ENCODE assay signal across 10 mouse cellular contexts in genomic region chr4:41711705-41712375, GRCm38 (mm10). TPM values are rescaled to one million over a fixed set of nuclear protein-coding genes. Genes with fewer than 3 reads are reported as not detected.
A peak's percentile ranks its signal among the peaks of the same experiment; 100 is the strongest.
DNase-seq lines count a peak whose midpoint lies in the region; ATAC-seq and TF ChIP-seq lines count a peak whose summit lies in the region.
"Had no signal": no experiment of that assay in that cellular context is flagged by ENCODE, and none has a peak within 500 bp of the region (broad histone marks: within the 10 kb centered on the region; RNA-seq: fewer than 3 reads in every experiment).

No protein-coding gene starts in this region.

- H3K9me3 ChIP-seq in embryonic facial prominence, embryonic 15.5 days (replicated peaks), result no peaks in the 10 kb centered on the region
- no peaks in the 10 kb centered on the region for H3K9me3 ChIP-seq in liver, embryonic 11.5 days (ENCODE audit: control insufficient read depth, low read length)

- H3K27me3 ChIP-seq in cerebellum, adult 2 months (ENCODE audit: control insufficient read depth, insufficient read depth, low read length), result no peaks in the 10 kb centered on the region
- H3K27me3 ChIP-seq in C2C12 (ENCODE audit: control insufficient read depth, insufficient read depth, insufficient read length), result no peaks in the 10 kb centered on the region
- no peaks in the 10 kb centered on the region for H3K27me3 ChIP-seq in embryonic facial prominence, embryonic 15.5 days
- H3K27me3 ChIP-seq in liver, embryonic 11.5 days (replicated peaks; ENCODE audit: control insufficient read depth, insufficient read depth, low read length), result no peaks in the 10 kb centered on the region; the same call in 1 of the 2 replicates

- TF ChIP-seq CTCF in cerebellum, adult 2 months (IDR thresholded peaks at IDR 0.05; ENCODE audit: borderline replicate concordance, insufficient read depth, low read depth, low read length), result no peak
- TF ChIP-seq CTCF in C2C12 (IDR thresholded peaks at IDR 0.05; ENCODE audit: control insufficient read depth, insufficient read depth, insufficient read length), result no peak

- TF ChIP-seq POLR2A in cerebellum, adult 2 months (IDR thresholded peaks at IDR 0.05; ENCODE audit: borderline replicate concordance, insufficient read depth, low read length), result no peak

- DNase-seq in cerebellum, adult 2 months, result peak; percentile 64 to 69
- DNase-seq in cerebellum, adult 8-10 months, result no peak
- no peak for DNase-seq in liver, embryonic 11.5 days (ENCODE audit: low spot score)
- no peak for DNase-seq in right cerebral cortex, postnatal 25 days
- DNase-seq in urinary bladder, postnatal 4 days (ENCODE audit: low spot score in 2 of 2), result no peak
- DNase-seq in T-cell, adult 2 months (ENCODE audit: low spot score), result no peak

- H3K9ac ChIP-seq in embryonic facial prominence, embryonic 15.5 days, result peak overlapping the region; percentile 96
- peak overlapping the region; percentile 81 for H3K9ac ChIP-seq in liver, embryonic 11.5 days (ENCODE audit: low read depth, low read length)

- H3K79me3 ChIP-seq in C2C12 (ENCODE audit: low read depth), result peaks cover 14% of the 10 kb centered on the region

- H3K36me3 ChIP-seq in C2C12 (ENCODE audit: control insufficient read depth, insufficient read depth), result peaks cover 2% of the 10 kb centered on the region
- peaks cover 4% of the 10 kb centered on the region; the same call in 1 of the 2 replicates for H3K36me3 ChIP-seq in embryonic facial prominence, embryonic 15.5 days
- H3K36me3 ChIP-seq in liver, embryonic 11.5 days (ENCODE audit: control insufficient read depth, insufficient read depth, low read length), result no peaks in the 10 kb centered on the region

- no peak for ATAC-seq in embryonic facial prominence, embryonic 15.5 days (ENCODE audit: insufficient number of reproducible peaks, low FRiP score, low TSS enrichment, low read depth)
- ATAC-seq in liver, embryonic 11.5 days (replicated peaks; ENCODE audit: low FRiP score), result no peak

- peaks cover 15% of the 10 kb centered on the region for H3K79me2 ChIP-seq in C2C12 (ENCODE audit: control insufficient read depth, insufficient read depth)

- H3K4me2 ChIP-seq in embryonic facial prominence, embryonic 15.5 days (replicated peaks), result peak overlapping the region; percentile 92
- H3K4me2 ChIP-seq in liver, embryonic 11.5 days, result peak overlapping the region; percentile 72

- H3K27ac ChIP-seq in cerebellum, adult 2 months (ENCODE audit: insufficient read depth, low read length), result peak overlapping the region; percentile 4; the same call in 1 of the 2 replicates
- no peak overlapping the region; the same call in 1 of the 2 replicates for H3K27ac ChIP-seq in embryonic facial prominence, embryonic 15.5 days (replicated peaks)
- no peak overlapping the region for H3K27ac ChIP-seq in liver, embryonic 11.5 days (ENCODE audit: low read depth, low read length)

- 21% methylated on average over 16 of the region's 16 CpGs for WGBS in cerebellum, adult 2 months
- 56% methylated on average over 16 of the region's 16 CpGs for WGBS in embryonic facial prominence, embryonic 15.5 days
- WGBS in liver, embryonic 11.5 days, result 84% methylated on average over 16 of the region's 16 CpGs

- peaks cover 14% of the 10 kb centered on the region for H3K4me1 ChIP-seq in cerebellum, adult 2 months (ENCODE audit: control insufficient read depth, insufficient read depth, low read length)
- peaks cover 51% of the 10 kb centered on the region for H3K4me1 ChIP-seq in embryonic facial prominence, embryonic 15.5 days
- peaks cover 10% of the 10 kb centered on the region for H3K4me1 ChIP-seq in liver, embryonic 11.5 days (replicated peaks; ENCODE audit: control insufficient read depth, insufficient read depth, low read length)

- peak overlapping the region; percentile 77 for H3ac ChIP-seq in C2C12 (ENCODE audit: control insufficient read depth, insufficient read length, low read depth)

- H3K4me3 ChIP-seq in cerebellum, adult 2 months (replicated peaks; ENCODE audit: insufficient read depth, low read depth, low read length), result peak overlapping the region; percentile 90
- H3K4me3 ChIP-seq in C2C12 (ENCODE audit: insufficient read depth, poor library complexity, severe bottlenecking), result peak overlapping the region; percentile 80
- peak overlapping the region; percentile 81 for H3K4me3 ChIP-seq in embryonic facial prominence, embryonic 15.5 days (replicated peaks)
- H3K4me3 ChIP-seq in liver, embryonic 11.5 days (ENCODE audit: low read depth, low read length), result peak overlapping the region; percentile 58

TF ChIP-seq in C2C12, 6 proteins besides CTCF, POLR2A, EP300 and RAD21:
- TF ChIP-seq CEBPB (IDR thresholded peaks at IDR 0.05; ENCODE audit: low read depth), result no peak

RNA-seq across cellular contexts. Expression of gene Rpp25l, which starts 1.5 kb away (rescaled TPM):
- 43.3 and 44.7 TPM in 2 replicates for polyA plus RNA-seq in cerebellum, adult 2 months (2012; rRNA removed)
- 60.3 TPM for polyA plus RNA-seq in C2C12 (2012; fragmentation: generic; extraction: Trizol)
- 70.0 and 79.8 TPM in 2 replicates for polyA plus RNA-seq in embryonic facial prominence, embryonic 15.5 days (2015; fragmentation: Nextera tagmentation; extraction: Ambion mirVana)
- polyA plus RNA-seq in liver, embryonic 11.5 days (2014; fragmentation: Nextera tagmentation; extraction: Ambion mirVana), result 67.8 and 71.2 TPM in 2 replicates

RNA-seq across cellular contexts. Expression of gene Dctn3, which starts 11.1 kb away (rescaled TPM):
- polyA plus RNA-seq in cerebellum, adult 2 months (2012; rRNA removed), result 162 and 167 TPM in 2 replicates
- 106 TPM for polyA plus RNA-seq in C2C12 (2012; fragmentation: generic; extraction: Trizol)
- polyA plus RNA-seq in embryonic facial prominence, embryonic 15.5 days (2015; fragmentation: Nextera tagmentation; extraction: Ambion mirVana), result 139 and 146 TPM in 2 replicates
- polyA plus RNA-seq in liver, embryonic 11.5 days (2014; fragmentation: Nextera tagmentation; extraction: Ambion mirVana), result 107 and 118 TPM in 2 replicates

RNA-seq across cellular contexts. Expression of gene Il11ra1, which starts 12.1 kb away (rescaled TPM):
- 64.9 and 69.7 TPM in 2 replicates for polyA plus RNA-seq in cerebellum, adult 2 months (2012; rRNA removed)
- 2.4 TPM for polyA plus RNA-seq in C2C12 (2012; fragmentation: generic; extraction: Trizol)
- polyA plus RNA-seq in embryonic facial prominence, embryonic 15.5 days (2015; fragmentation: Nextera tagmentation; extraction: Ambion mirVana), result 407 and 429 TPM in 2 replicates
- polyA plus RNA-seq in liver, embryonic 11.5 days (2014; fragmentation: Nextera tagmentation; extraction: Ambion mirVana), result 66.8 and 72.9 TPM in 2 replicates

RNA-seq across cellular contexts. Expression of gene Cntfr, which starts 15.0 kb away (rescaled TPM):
- polyA plus RNA-seq in cerebellum, adult 2 months (2012; rRNA removed), result 101 and 105 TPM in 2 replicates
- polyA plus RNA-seq in C2C12 (2012; fragmentation: generic; extraction: Trizol), result 0.05 TPM
- 16.2 and 19.0 TPM in 2 replicates for polyA plus RNA-seq in embryonic facial prominence, embryonic 15.5 days (2015; fragmentation: Nextera tagmentation; extraction: Ambion mirVana)
- polyA plus RNA-seq in liver, embryonic 11.5 days (2014; fragmentation: Nextera tagmentation; extraction: Ambion mirVana), result 5.2 and 6.0 TPM in 2 replicates

RNA-seq across cellular contexts. Expression of gene Arid3c, which starts 19.1 kb away (rescaled TPM):
- 0.16 and 0.18 TPM in 2 replicates for polyA plus RNA-seq in cerebellum, adult 2 months (2012; rRNA removed)
- not detected for polyA plus RNA-seq in C2C12 (2012; fragmentation: generic; extraction: Trizol)
- 0.12 and 0.16 TPM in 2 replicates for polyA plus RNA-seq in embryonic facial prominence, embryonic 15.5 days (2015; fragmentation: Nextera tagmentation; extraction: Ambion mirVana)
- not detected in 2 replicates for polyA plus RNA-seq in liver, embryonic 11.5 days (2014; fragmentation: Nextera tagmentation; extraction: Ambion mirVana)
- polyA plus RNA-seq: gonadal fat pad, adult 2 months; spleen, adult 2 months had no signal

Comparison
In these comparisons a context has a peak if more than half of its experiments do, and no peak if none do; other contexts are left out.
1. DNase-seq: peak in cerebellum, adult 2 months (2 of 2); none in cerebellum, adult 8-10 months (single experiment), liver, embryonic 11.5 days (single experiment), right cerebral cortex, postnatal 25 days (single experiment), urinary bladder, postnatal 4 days (0 of 2) and T-cell, adult 2 months (single experiment).
2. RNA of gene Il11ra1, which starts 12.1 kb away (polyA plus RNA-seq): 407 to 429 TPM in embryonic facial prominence, embryonic 15.5 days, 66.8 to 72.9 TPM in liver, embryonic 11.5 days and 64.9 to 69.7 TPM in cerebellum, adult 2 months; 2.4 TPM in C2C12 (single experiment); every median in the first group is over 10 times any median in the second.
3. Peak in every context shown above with its lines, with median percentiles within 50 percentile points of each other: H3K4me3 ChIP-seq.